Mouse (Mus musculus) thymus, adult 18-20 months (tissue): ENCODE results near the gene Gdpd3.
A peak's percentile ranks its signal among the peaks of the same experiment; 100 is the strongest.
"Not testable (repeated sequence)": the region's sequence is repeated elsewhere in the genome, so short reads cannot be mapped to it uniquely, and the experiment has no call there.

ENCODE experiments used
- DNase-seq, 2 experiments: peaks; one replicate each; pipeline ENCODE4 v3.0.0; 2022; ENCODE audit warnings: mixed read lengths in 2 of 2

Gdpd3 gene

DNA sequence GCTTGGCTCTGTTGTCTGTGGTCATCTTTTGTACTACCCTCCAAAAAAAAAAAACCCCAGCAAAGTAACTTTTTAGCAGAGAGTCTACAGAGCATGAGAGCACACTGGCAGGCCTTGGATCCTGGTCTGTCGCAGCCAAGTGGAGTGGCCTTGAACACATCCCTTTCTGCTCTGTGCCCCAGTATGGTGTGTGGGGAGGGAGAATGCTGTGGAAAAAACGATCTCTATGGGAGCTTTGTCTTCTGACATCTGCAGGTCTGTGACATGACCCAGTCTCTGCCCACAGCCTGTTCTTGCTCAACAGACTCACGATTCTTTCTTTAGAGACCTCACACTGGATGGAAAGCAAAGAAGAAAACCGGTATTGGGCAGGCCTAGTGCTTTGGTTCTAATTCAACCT lies 5.2 kb upstream of the Gdpd3 start:
- DNase-seq = no peak

GRCm38 (mm10) chr7:126761529-126762067 lies 4.5 kb upstream of the Gdpd3 start:
- DNase-seq = no peak

- DNase-seq = no peak
These were observed 3.6 kb upstream of the Gdpd3 start for GRCm38 (mm10) chr7:126762471-126763008.

DNA sequence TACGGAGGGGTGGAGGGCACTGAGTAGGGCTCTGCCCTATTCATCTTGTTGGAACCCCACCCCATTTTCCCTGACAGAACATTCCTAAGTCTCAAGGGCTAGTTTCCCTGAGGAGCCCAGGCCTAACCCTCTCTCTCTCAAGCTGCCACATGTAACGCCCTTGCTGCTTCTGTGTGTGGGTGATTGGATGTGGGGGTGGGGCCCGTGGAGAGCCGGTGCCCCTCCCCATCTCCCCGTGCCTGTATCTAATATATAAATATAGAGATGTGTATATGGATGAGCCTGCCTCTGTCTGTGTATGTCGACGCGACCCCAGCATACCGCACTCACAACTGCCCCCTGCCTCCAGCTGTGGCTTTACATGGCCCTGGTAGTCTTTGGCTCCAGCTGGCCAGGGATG lies 594 bp upstream of the Gdpd3 start:
- DNase-seq = no peak

- DNase-seq = no peak
These were observed 867 bp downstream of the Gdpd3 start for GRCm38 (mm10) chr7:126767001-126767400.

- no peak for DNase-seq
These were observed 4.7 kb downstream of the Gdpd3 start for GRCm38 (mm10) chr7:126770784-126771183.

DNA sequence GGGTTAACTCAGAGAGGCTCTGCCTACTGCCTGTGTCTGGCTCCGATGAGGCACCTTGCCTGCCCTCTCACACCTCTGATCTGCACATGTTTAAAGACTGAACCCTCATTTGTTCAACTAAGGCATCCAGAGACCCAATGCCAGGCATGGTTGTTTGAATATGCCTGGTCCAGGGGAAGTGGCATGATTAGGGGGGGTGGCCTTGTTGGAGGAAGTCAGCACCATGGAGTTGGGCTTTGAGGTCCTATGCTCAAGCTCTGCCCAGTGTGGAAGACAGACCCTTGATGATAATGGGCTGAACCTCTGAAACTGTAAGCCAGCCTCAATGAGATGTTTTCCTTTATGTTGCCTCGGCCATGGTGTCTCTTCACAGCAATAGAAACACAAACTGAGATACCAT lies 7.2 kb downstream of the Gdpd3 start:
- no peak for DNase-seq

GRCm38 (mm10) chr7:126774463-126774862 lies 8.3 kb downstream of the Gdpd3 start:
- DNase-seq = no peak

DNA sequence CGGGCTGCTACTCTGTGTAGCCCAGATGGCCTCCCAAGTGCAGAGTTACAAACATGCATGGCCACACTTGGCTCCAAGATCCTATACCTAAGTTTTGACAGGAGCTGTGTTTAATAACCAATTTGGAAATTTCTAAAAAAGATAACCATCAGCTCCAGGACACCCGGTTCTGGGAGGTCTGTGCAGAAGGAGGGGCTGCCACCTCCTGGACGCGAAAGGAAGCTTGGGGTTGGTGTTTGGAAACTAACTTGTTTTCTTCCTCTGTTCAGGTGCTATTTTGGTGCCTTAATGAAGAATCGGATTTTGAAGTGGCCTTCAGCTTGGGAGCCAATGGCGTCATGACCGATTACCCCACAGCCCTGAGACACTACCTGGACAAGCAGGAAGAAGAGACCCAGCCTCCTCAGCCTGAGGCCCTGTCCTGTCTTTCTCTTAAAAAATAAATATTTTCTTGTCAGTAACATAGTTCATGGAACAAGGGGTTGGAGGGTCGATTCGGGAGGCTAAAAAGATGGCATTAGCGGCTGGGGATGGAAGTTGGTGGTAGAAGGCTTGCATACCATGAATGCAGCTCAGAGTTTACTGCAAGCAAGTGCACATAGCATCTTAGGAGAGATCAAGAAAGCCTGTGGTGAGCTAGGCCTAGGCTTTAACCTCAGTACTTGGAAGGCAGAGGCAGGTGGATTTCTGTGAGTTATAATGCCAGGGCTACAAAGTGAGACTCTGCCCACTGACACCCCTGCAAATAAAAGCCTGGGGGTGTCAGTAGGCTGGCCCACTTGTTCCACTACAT lies 9.2 kb downstream of the Gdpd3 start:
- no peak for DNase-seq

- no peak for DNase-seq
These were observed 9.8 kb downstream of the Gdpd3 start for GRCm38 (mm10) chr7:126775978-126776234.

- DNase-seq = peak; percentile 94 to 97
These were observed 10.5 kb downstream of the Gdpd3 start, which contains the start of gene Ypel3 for GRCm38 (mm10) chr7:126776598-126777057. TSS of gene Ypel3 (plus strand) at chr7:126776955.

GRCm38 (mm10) chr7:126777476-126777875 lies 11.3 kb downstream of the Gdpd3 start:
- DNase-seq = no peak

- no peak for DNase-seq
These were observed 12.0 kb downstream of the Gdpd3 start for GRCm38 (mm10) chr7:126778147-126778546.

DNA sequence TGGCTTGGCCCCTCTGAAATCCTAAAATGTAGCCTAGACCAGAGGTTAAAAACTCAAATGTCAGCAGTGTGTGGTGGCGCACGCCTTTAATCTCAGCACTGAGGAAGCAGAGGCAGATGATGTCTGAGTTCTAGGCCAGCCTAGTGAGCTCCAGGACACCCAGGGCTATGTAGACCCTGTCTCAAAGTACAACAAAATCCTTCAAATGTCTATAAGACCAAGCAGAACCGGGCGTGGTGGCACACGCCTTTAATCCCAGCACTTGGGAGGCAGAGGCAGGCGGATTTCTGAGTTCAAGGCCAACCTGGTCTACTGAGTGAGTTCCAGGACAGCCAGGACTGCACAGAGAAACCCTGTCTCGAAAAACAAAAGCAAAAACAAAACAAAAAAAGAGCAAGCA lies 13.0 kb downstream of the Gdpd3 start:
- DNase-seq = not testable (repeated sequence)

DNA sequence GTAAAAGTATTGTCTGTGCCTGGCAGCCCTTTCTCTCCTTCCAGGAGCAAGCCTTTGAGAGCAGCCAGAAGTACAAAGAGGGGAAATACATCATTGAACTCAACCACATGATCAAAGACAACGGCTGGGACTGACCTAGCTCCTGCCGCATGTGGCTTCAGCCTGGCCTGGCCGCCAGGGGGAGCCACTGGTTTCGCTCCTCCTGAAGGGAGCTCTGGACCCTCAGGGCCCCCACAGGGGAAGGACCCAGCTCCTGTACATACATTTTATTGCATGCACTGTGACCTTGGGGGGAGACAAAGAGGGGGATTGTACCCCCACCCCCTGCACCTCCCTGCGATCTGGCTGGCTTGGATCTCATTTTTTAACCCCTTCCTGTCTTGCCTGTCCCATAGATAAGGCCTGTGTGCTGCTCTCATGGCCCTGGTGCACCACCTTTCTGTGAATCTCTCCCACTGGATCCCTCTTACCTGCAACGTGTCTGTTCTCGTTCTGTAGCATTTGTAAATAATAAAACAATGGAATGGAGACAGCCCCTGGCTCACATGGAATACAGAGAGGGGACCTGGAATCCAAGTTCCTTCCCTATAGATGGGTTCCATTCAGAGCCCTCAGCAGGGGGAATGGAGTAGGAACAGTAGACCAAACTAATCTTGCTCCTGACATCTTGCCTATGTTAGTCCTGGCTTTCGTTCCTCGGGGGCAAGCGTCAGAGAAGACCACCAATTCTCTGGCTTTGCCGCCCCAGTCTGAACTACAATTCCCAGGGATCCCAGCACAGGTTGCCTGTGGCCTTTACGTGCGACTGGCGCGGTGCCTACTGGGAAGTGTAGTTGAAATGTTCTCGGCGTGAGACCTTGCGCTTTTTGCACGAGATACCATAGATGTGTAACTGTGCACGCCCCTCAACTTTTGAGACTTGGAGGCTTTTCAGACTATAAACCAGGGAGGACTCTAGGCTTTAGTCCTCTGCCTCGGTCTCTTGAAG lies 14.1 kb downstream of the Gdpd3 start:
- DNase-seq = peak; percentile 72 to 78

- no peak for DNase-seq
These were observed 15.0 kb downstream of the Gdpd3 start, which contains the start of gene Tbx6 for GRCm38 (mm10) chr7:126780971-126781635. TSS of gene Tbx6 (plus strand) at chr7:126781483.

DNA sequence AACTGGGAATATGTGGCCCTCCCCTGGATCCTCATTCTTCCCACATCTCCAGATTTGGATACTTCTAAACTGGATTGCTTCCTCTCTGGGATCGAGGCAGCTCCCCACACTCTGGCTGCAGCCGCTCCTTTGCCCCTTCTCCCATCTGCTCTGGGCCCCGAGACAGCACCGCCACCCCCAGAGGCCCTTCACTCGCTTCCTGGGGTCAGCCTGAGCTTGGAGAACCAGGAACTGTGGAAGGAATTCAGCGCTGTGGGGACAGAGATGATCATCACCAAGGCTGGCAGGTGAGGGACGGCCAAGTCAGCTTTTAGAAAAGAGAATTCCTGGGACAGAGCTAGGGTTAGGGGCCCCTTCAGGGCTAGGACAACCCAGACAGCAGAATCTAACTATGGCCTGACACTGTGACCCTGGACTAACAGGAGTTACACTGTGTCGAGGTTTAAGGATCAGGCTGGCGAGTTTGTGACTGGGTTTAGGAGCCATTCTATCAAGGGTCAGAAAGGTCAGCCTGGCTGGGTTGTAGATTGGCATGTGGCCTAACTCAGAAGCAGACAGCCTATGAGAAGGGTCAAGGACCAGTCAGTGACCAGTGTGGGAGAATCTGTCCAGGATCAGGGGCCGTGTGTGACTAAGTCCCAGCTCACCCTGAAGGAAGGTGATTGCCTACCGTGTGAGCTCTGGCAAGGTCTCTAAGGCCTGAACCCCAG lies 15.7 kb downstream of the Gdpd3 start:
- DNase-seq = no peak

DNA sequence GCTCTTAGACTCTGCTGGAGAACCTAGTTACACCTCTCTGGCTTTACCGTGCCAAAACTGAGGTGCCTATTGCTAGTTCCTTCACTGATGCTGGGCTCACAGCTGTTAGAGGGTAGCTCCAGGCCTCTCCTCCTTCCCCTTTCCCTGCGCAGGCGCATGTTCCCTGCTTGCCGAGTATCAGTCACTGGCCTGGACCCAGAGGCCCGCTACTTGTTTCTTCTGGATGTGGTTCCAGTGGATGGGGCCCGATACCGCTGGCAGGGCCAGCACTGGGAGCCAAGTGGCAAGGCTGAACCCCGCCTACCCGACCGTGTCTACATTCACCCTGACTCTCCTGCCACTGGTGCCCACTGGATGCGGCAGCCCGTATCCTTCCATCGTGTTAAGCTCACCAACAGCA lies 16.6 kb downstream of the Gdpd3 start:
- no peak for DNase-seq

DNA sequence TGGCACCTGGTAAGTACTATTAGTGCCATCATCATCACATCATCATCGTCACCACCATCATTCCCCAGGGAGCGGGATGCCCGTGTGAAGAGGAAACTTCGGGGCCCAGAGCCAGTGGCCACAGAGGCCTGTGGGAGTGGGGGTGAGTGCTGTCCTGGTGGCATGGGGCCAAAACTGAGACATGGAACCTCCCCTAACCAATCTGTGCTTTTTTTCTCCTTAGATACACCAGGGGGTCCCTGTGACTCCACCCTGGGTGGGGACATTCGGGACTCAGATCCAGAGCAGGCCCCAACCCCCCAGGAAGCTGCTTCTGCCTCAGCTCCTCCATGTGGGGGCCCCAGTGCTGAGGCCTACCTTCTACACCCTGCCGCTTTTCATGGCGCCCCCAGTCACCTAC lies 18.3 kb downstream of the Gdpd3 start:
- no peak for DNase-seq

DNA sequence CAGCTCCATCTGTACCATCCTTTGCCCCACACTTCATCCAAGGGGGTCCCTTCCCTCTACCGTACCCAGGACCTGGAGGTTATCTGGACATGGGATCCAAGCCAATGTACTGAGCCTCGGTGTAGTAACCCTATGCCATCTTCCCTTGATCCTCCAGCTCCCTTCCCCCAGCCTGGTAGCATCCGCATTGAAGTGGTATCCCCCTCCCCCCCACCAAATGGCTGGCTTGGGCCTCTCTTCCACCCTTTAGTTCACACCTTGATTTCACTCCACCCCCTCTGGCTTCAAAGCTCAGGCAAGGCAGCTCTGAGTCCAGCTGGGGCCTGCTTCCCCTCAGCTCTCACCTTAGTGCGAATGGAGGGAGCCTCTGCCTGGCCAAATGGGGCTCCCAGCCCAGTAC lies 18.9 kb downstream of the Gdpd3 start:
- no peak for DNase-seq

DNA sequence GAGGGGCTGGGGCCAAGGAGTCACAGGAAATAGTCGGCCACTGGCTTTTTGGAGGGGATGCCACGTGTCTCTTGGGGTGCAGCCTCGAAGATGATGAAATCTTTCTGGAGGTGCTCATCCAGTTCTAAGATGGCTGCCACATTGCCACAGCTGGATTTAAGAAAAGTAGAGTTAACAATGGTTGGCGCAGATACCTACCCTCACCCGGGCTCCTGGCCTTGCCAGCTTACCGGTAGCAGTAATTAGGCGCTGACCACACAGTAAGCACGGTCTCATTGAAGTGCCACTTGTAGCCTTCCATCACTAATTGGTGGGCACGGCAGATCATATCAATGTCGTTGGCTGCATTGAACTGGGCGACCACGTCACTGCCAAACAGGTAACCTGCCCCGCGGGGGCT lies 20.0 kb downstream of the Gdpd3 start:
- DNase-seq = no peak

DNA sequence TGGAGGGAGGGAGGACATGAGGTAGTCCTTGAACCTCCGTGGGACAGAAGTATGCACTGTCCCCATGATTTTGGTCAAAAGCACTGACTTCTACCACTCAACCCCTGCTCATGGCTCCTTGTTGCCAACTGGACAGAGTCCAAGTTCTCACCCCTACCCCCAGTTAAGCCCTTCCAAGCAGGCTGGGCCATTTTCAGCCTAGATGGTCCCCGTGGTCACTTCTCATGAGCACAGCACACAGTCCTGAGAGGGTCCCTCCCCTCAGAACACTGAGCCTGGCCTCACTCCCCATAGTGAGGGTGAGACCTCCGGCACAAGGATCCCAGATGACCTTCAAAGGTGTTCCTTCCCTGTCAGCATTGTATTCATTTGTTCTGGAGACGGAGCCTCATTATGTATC lies 23.0 kb downstream of the Gdpd3 start:
- no peak for DNase-seq
